Mouse (Mus musculus): Measurements from ENCODE around the gene Pde1a. TPM values are rescaled to one million over a fixed set of nuclear protein-coding genes. Genes with fewer than 3 reads are reported as not detected.
"Not testable (repeated sequence)": the region's sequence is repeated elsewhere in the genome, so short reads cannot be mapped to it uniquely, and the experiment has no call there.

The Pde1a gene
- polyA plus RNA-seq, 1 experiment: 86.1 TPM

DNA sequence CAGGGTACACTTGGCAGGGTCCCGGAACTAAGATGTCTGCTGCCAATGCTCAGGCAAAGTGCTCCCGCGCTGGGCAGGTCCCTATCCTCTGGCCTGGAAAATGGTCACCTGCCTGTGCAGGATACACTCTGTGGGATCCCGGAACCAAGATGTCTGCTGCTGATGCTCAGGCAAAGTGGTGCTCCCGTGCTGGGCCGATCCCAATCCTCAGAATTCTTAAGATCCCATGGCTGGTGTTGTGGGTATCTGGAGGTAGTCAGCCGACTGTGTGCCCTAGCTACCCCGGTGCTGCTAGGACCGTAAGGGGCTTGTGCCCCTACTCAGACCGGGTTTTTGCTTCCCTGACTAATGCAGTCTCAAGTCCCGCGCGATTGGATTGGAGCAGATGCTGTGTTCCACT, 281.9 kb downstream of the Pde1a start:
- DNase-seq (ENCODE audit: extremely low spot score in 1 of 2, low spot score in 1 of 2): not testable (repeated sequence)

DNA sequence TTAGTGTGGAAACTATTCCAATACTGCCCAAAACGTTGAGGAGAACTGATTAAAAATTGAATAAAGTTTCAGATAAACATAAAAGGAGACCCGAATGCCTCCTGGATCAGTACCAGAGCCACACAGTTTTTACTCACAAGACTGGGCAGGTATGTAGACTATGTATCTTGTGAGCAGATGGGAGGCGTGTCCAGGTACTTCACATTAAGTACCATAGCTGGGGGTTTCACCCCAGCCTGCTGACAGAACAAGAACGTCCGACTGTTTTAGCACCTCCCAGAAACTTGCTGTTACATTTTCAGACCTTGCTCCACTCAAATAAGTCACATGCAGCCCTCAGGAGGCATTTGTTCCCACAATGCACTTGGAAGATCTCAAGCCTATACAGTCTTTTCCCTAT, 289.7 kb downstream of the Pde1a start:
- no peak for DNase-seq (ENCODE audit: extremely low spot score in 1 of 2, low spot score in 1 of 2)

DNA sequence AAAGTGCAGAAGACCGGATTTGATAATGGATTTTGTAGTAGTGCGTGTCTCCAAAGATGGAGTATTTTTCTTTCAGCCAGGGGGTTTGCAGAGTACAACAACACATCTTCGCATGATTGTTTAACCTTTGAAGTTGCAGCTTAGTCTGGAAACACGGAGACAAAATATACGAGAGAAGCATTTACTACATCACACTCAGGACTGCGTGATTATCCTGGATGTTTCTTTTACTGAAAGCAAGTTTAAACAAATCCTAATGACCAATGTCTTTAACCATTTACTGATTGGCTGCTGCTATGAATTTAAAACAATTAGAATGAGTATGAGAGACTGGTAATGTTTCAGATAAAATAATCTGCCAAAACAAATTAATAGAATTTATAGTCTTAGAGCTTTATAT, 290.2 kb downstream of the Pde1a start:
- DNase-seq (ENCODE audit: extremely low spot score in 1 of 2, low spot score in 1 of 2): no peak

DNA sequence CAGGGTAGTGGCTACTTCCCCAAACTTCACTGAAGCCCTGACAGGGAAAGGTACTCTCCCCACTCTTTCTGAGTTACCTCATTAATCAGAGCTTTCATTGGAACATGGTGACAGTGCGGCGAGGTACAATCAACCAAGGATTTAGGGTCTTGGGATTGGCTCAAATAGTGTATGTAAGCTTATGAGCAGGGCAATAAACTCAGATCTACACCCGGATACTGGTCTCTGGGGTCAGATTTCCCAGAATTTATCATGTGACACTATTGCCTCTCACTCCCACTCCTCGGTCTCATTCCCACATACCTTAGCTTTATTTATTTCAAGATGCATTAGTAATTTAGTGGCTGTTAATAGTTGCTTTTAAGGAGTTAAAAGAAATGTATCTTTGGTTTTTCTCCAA, 303.4 kb downstream of the Pde1a start:
- DNase-seq (ENCODE audit: extremely low spot score in 1 of 2, low spot score in 1 of 2): no peak

DNA sequence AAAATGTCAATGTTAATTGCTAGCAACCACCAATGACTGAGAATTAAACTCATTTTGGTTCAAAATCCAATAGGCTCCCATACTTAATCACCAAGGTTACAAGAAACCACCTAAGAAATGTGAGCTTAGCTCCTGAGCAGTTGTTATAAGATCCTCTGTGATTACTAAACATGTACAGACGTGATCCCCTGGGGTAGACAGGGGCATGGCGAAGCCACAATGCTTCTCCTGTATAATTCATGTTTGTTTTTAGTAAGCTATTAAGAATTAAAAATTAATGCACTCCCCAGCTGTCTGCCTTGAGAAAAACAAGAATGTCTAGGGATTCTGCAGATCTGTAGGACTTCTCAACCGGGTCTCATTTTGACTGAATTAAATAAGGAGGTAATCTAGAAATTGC, 309.7 kb downstream of the Pde1a start:
- DNase-seq (ENCODE audit: extremely low spot score in 1 of 2, low spot score in 1 of 2): no peak

DNA sequence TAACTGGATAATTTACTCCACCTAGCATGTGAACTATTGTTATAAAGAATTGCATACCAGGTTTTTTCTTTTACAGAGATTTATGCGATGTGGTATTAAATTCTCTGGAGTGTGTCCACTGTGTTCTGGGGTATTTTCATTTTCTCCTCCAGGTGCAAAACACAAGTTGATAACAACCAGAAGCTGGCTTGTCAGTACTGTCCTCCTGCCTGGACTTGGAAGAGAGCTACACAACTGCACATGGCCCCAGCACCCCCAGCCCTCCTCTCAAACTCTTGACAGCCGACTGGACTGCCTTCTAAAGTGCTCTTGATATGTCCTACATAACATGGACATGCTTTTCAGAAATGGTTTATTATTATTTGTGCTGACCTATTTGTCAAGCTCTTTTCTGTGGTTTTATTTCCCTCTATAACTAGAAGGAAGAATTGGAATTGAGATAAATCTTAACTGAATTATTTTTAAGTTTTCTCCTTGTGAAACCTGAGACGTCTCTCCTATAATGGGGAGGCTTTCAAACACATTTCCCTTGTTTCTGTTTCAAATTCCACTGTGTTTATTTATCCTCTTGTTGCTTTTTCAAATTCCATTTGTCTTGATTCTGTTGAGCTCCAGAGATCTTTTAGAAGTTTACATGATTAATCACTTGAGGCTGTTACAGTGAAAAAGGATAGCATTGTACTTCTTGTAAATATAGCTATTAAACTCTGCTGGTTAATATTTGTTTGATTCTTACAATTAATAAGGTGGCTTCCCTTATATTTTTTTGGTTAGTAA, 313.4 kb downstream of the Pde1a start:
- no peak for DNase-seq (ENCODE audit: extremely low spot score in 1 of 2, low spot score in 1 of 2)

DNA sequence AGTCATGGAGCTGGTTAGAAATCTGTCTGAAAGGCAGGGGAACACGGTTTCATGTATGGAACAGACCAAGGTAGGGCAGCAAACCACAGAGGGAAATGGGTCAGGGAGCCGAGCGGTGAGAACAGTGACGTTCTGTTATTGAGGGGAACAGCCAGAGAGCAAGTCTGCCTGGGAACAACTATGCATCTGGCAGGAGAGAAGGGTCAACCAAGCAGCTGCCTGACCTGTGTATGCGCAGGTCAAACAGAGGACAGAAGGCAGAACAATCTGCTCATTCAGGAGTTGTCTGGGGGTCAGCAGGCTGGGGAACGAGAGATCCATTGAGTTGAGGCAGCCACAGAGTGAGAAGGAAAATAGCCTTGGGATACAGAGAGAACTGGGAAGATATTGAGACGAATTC, 330.6 kb downstream of the Pde1a start:
- DNase-seq (ENCODE audit: extremely low spot score in 1 of 2, low spot score in 1 of 2): no peak

DNA sequence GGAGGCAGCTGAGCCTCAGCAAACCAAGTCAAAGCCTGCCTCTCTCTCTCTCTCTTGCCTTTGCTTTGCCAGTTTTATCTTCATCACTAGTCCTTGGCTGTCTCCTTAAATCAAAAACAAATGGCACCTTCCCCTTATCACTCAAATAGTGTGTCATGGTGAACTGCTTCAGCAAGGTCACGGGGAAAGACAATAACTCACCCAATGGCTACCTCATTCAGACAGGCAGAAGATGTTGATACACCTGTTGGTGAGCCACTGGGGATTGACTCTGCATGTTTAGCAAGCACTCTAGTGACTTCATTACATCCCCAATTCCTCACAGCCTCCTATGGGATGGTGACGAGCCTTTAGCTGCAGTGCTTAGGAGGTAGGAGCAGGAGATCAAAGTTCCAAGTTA, 331.8 kb downstream of the Pde1a start:
- no peak for DNase-seq (ENCODE audit: extremely low spot score in 1 of 2, low spot score in 1 of 2)

DNA sequence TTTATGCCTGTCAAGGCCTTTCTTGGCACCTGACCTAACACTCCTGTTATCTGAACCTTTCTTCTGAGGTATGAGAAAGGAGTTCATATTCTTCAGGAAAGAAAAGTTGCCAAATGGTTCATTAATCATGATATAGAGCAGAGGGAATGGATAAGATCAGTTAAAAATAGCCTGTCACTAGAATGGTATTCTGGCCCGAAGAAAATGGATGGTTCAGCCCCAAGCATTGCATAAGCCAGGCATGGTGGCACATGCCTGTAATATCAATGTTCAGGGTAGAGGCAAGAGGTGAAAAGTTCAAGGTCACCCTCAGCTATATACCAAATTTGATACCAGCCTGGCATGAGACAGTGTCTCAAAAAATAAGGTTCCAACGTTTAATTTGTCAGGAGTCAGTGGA, 336.1 kb downstream of the Pde1a start:
- DNase-seq (ENCODE audit: extremely low spot score in 1 of 2, low spot score in 1 of 2): no peak

DNA sequence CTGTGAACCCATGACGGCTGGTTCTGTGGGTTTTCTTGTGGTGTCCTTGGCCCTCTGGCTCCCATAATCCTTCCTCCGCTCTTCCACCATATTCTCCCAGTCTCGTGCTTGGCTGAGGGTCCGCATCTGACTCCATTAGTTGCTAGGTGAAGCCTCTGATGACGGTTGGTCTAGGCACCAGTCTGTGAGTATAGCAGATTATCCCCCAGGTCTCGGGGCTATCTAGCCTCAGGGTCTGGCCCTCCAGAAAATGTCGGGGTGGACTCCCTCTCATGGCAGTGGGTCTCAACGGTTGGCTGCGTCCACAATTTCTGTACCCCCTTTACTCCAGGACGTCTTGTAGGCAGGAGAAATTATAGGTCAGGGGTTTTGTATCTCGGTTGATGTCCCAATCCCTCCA, 342.8 kb downstream of the Pde1a start:
- no peak for DNase-seq (ENCODE audit: extremely low spot score in 1 of 2, low spot score in 1 of 2)

DNA sequence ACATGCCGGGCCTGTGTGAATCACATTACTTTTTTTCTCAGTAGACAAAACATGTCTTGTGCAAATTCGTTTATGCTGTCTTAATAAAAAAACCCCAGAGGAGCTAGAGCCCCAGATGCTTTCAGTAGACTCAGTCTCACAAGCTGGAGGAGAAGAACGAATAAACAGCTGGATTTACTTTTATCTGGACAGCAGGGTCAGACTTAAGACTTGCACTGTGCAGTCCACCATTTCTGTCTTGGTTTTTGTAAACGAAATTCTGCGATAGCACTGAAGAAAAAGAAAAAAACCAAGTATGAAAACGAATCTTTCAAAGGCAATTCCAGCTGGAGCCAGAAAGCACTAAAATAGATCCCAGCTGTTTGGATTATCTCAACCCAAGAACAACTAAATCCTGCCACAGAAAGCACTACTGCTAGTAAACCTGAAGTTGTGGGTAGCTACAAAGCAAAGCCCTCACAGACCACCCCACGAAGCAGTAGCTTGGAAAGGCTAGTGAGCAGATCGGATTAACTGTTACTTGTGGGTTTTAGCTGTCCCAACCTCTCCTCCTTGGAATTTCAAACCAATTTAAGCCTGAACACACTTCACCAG, 343.6 kb downstream of the Pde1a start:
- no peak for DNase-seq (ENCODE audit: extremely low spot score in 1 of 2, low spot score in 1 of 2)

Other genes with a start within 250 kb of the Pde1a start
- gene Prdx6b, start 163.0 kb upstream of the Pde1a start, polyA plus RNA-seq (2012; rRNA removed): not detected in 2 replicates
- gene Dnajc10, start 186.0 kb upstream of the Pde1a start, polyA plus RNA-seq (2012; rRNA removed): 43.3 and 45.0 TPM in 2 replicates